Mouse (Mus musculus): ENCODE measurements around the gene Gm37240. TPM values are rescaled to one million over a fixed set of nuclear protein-coding genes. Genes with fewer than 3 reads are reported as not detected.

Gm37240 gene
- polyA plus RNA-seq, 1 experiment, result 0.77 TPM

- H3K27ac ChIP-seq (ENCODE audit: insufficient read depth, low read length), result no peak overlapping the region
- TF ChIP-seq POLR2A (IDR thresholded peaks at IDR 0.05; ENCODE audit: borderline replicate concordance, insufficient read depth, low read length) (no peak), CTCF (IDR thresholded peaks at IDR 0.05; ENCODE audit: borderline replicate concordance, insufficient read depth, low read depth, low read length) (no peak)
- DNase-seq, result no peak
- no peaks in the 10 kb centered on the region for H3K4me1 ChIP-seq (ENCODE audit: control insufficient read depth, insufficient read depth, low read length)
- H3K27me3 ChIP-seq (ENCODE audit: control insufficient read depth, insufficient read depth, low read length), result no peaks in the 10 kb centered on the region
- no peak overlapping the region for H3K4me3 ChIP-seq (replicated peaks; ENCODE audit: insufficient read depth, low read depth, low read length)
- 67% methylated on average over 3 of the region's 3 CpGs for WGBS
Observed at GRCm38 (mm10) chr3:84622026-84622425, 1265.3 kb downstream of the Gm37240 start.

- DNase-seq, result no peak
- Histone ChIP-seq H3K27ac (ENCODE audit: insufficient read depth, low read length) (no peak overlapping the region), H3K4me3 (replicated peaks; ENCODE audit: insufficient read depth, low read depth, low read length) (no peak overlapping the region), H3K27me3 (ENCODE audit: control insufficient read depth, insufficient read depth, low read length) (no peaks in the 10 kb centered on the region), H3K4me1 (ENCODE audit: control insufficient read depth, insufficient read depth, low read length) (no peaks in the 10 kb centered on the region)
- TF ChIP-seq CTCF (IDR thresholded peaks at IDR 0.05; ENCODE audit: borderline replicate concordance, insufficient read depth, low read depth, low read length) (no peak), POLR2A (IDR thresholded peaks at IDR 0.05; ENCODE audit: borderline replicate concordance, insufficient read depth, low read length) (no peak)
- 89% methylated on average over 6 of the region's 6 CpGs for WGBS
Observed at GRCm38 (mm10) chr3:84619725-84620124, 1267.6 kb downstream of the Gm37240 start.

GRCm38 (mm10) chr3:84619056-84619455, 1268.3 kb downstream of the Gm37240 start:
- Histone ChIP-seq H3K27me3 (ENCODE audit: control insufficient read depth, insufficient read depth, low read length) (no peaks in the 10 kb centered on the region), H3K4me1 (ENCODE audit: control insufficient read depth, insufficient read depth, low read length) (no peaks in the 10 kb centered on the region), H3K27ac (ENCODE audit: insufficient read depth, low read length) (no peak overlapping the region), H3K4me3 (replicated peaks; ENCODE audit: insufficient read depth, low read depth, low read length) (no peak overlapping the region)
- TF ChIP-seq POLR2A (IDR thresholded peaks at IDR 0.05; ENCODE audit: borderline replicate concordance, insufficient read depth, low read length), result no peak
- no peak for TF ChIP-seq CTCF (IDR thresholded peaks at IDR 0.05; ENCODE audit: borderline replicate concordance, insufficient read depth, low read depth, low read length)
- 97% methylated on average over 7 of the region's 7 CpGs for WGBS
- no peak for DNase-seq

GRCm38 (mm10) chr3:84618627-84619026, 1268.7 kb downstream of the Gm37240 start:
- TF ChIP-seq CTCF (IDR thresholded peaks at IDR 0.05; ENCODE audit: borderline replicate concordance, insufficient read depth, low read depth, low read length) (no peak), POLR2A (IDR thresholded peaks at IDR 0.05; ENCODE audit: borderline replicate concordance, insufficient read depth, low read length) (no peak)
- no peak for DNase-seq
- H3K4me3 ChIP-seq (replicated peaks; ENCODE audit: insufficient read depth, low read depth, low read length), result no peak overlapping the region
- no peaks in the 10 kb centered on the region for H3K27me3 ChIP-seq (ENCODE audit: control insufficient read depth, insufficient read depth, low read length)
- H3K4me1 ChIP-seq (ENCODE audit: control insufficient read depth, insufficient read depth, low read length), result no peaks in the 10 kb centered on the region
- WGBS, result 94% methylated on average over 2 of the region's 2 CpGs
- no peak overlapping the region for H3K27ac ChIP-seq (ENCODE audit: insufficient read depth, low read length)

GRCm38 (mm10) chr3:84615856-84616225, 1271.5 kb downstream of the Gm37240 start:
- Histone ChIP-seq H3K4me1 (ENCODE audit: control insufficient read depth, insufficient read depth, low read length) (no peaks in the 10 kb centered on the region), H3K4me3 (replicated peaks; ENCODE audit: insufficient read depth, low read depth, low read length) (no peak overlapping the region), H3K27me3 (ENCODE audit: control insufficient read depth, insufficient read depth, low read length) (no peaks in the 10 kb centered on the region), H3K27ac (ENCODE audit: insufficient read depth, low read length) (no peak overlapping the region)
- 33% methylated on average over 7 of the region's 7 CpGs for WGBS
- no peak for DNase-seq
- TF ChIP-seq CTCF (IDR thresholded peaks at IDR 0.05; ENCODE audit: borderline replicate concordance, insufficient read depth, low read depth, low read length) (no peak), POLR2A (IDR thresholded peaks at IDR 0.05; ENCODE audit: borderline replicate concordance, insufficient read depth, low read length) (no peak)

GRCm38 (mm10) chr3:84615050-84615855, 1272.1 kb downstream of the Gm37240 start:
- Histone ChIP-seq H3K4me3 (replicated peaks; ENCODE audit: insufficient read depth, low read depth, low read length) (no peak overlapping the region), H3K27me3 (ENCODE audit: control insufficient read depth, insufficient read depth, low read length) (no peaks in the 10 kb centered on the region), H3K27ac (ENCODE audit: insufficient read depth, low read length) (no peak overlapping the region), H3K4me1 (ENCODE audit: control insufficient read depth, insufficient read depth, low read length) (no peaks in the 10 kb centered on the region)
- TF ChIP-seq CTCF (IDR thresholded peaks at IDR 0.05; ENCODE audit: borderline replicate concordance, insufficient read depth, low read depth, low read length) (peak; percentile 38; the same call in 1 of the 2 replicates), POLR2A (IDR thresholded peaks at IDR 0.05; ENCODE audit: borderline replicate concordance, insufficient read depth, low read length) (no peak)
- WGBS, result 25% methylated on average over 5 of the region's 5 CpGs
- DNase-seq, result peak in 1 of 2 experiments; percentile 17

- TF ChIP-seq CTCF (IDR thresholded peaks at IDR 0.05; ENCODE audit: borderline replicate concordance, insufficient read depth, low read depth, low read length) (no peak), POLR2A (IDR thresholded peaks at IDR 0.05; ENCODE audit: borderline replicate concordance, insufficient read depth, low read length) (no peak)
- no peak for DNase-seq
- 28% methylated on average over 9 of the region's 9 CpGs for WGBS
- Histone ChIP-seq H3K27ac (ENCODE audit: insufficient read depth, low read length) (no peak overlapping the region), H3K4me1 (ENCODE audit: control insufficient read depth, insufficient read depth, low read length) (no peaks in the 10 kb centered on the region; the same call in 1 of the 2 replicates), H3K4me3 (replicated peaks; ENCODE audit: insufficient read depth, low read depth, low read length) (no peak overlapping the region), H3K27me3 (ENCODE audit: control insufficient read depth, insufficient read depth, low read length) (no peaks in the 10 kb centered on the region)
Observed at GRCm38 (mm10) chr3:84610183-84610710, 1277.1 kb downstream of the Gm37240 start.

GRCm38 (mm10) chr3:84603212-84603611, 1284.1 kb downstream of the Gm37240 start:
- WGBS, result 68% methylated on average over 9 of the region's 9 CpGs
- H3K4me1 ChIP-seq (ENCODE audit: control insufficient read depth, insufficient read depth, low read length), result no peaks in the 10 kb centered on the region; the same call in 1 of the 2 replicates
- no peaks in the 10 kb centered on the region for H3K27me3 ChIP-seq (ENCODE audit: control insufficient read depth, insufficient read depth, low read length)
- no peak overlapping the region for H3K4me3 ChIP-seq (replicated peaks; ENCODE audit: insufficient read depth, low read depth, low read length)
- TF ChIP-seq POLR2A (IDR thresholded peaks at IDR 0.05; ENCODE audit: borderline replicate concordance, insufficient read depth, low read length), result no peak
- no peak for TF ChIP-seq CTCF (IDR thresholded peaks at IDR 0.05; ENCODE audit: borderline replicate concordance, insufficient read depth, low read depth, low read length)
- H3K27ac ChIP-seq (ENCODE audit: insufficient read depth, low read length), result no peak overlapping the region
- DNase-seq, result no peak
